Mouse (Mus musculus) midbrain, embryonic 10.5 days (tissue): Measurements from ENCODE around the gene Ccdc146. TPM values are rescaled to one million over a fixed set of nuclear protein-coding genes. Genes with fewer than 3 reads are reported as not detected.

Experiments
- DNase-seq: peaks from one replicate; pipeline ENCODE4 v3.0.0-alpha.2; 2017; ENCODE audit warnings: low spot score
- H3K27ac ChIP-seq: fragments of 300-500 bp; sonication (generic); replicated peaks from 2 replicates; pipeline ENCODE4 v1.5.1; 2016; ENCODE audit warnings: mild to moderate bottlenecking
- H3K27me3 ChIP-seq: fragments of 300-500 bp; sonication (generic); 2 replicates; pipeline ENCODE4 v1.6.1; 2016; ENCODE audit warnings: low read depth, mild to moderate bottlenecking; ENCODE audit not compliant: poor library complexity, severe bottlenecking
- H3K36me3 ChIP-seq: fragments of 300-500 bp; sonication (generic); 2 replicates; pipeline ENCODE4 v1.6.1; 2016; ENCODE audit warnings: mild to moderate bottlenecking, moderate library complexity
- H3K4me1 ChIP-seq: fragments of 300-500 bp; sonication (generic); 2 replicates; pipeline ENCODE4 v1.6.1; 2016
- H3K4me3 ChIP-seq: fragments of 300-500 bp; sonication (generic); 2 replicates; pipeline ENCODE4 v1.5.1; 2016; ENCODE audit warnings: mild to moderate bottlenecking, moderate library complexity
- H3K9me3 ChIP-seq: fragments of 300-500 bp; sonication (generic); replicated peaks from 2 replicates; pipeline ENCODE4 v1.6.1; 2016; ENCODE audit warnings: mild to moderate bottlenecking
- WGBS: fragments of 180-500 bp; shearing (Covaris S2); methylation state at CpG from one replicate; pipeline ENCODE4 v1.1.7; 2016; 5-methylcytosine and 5-hydroxymethylcytosine counted together
- polyA plus RNA-seq: library from polyadenylated mRNA; unstranded; fragments of >200 nt; fragmentation: Nextera tagmentation; extraction: Ambion mirVana; gene quantifications from 2 replicates; pipeline ENCODE4 v1.2.1, GENCODE M21; 2016

Ccdc146 gene
- polyA plus RNA-seq, 1 experiment from 2014 or later, result 0.12 TPM

DNA sequence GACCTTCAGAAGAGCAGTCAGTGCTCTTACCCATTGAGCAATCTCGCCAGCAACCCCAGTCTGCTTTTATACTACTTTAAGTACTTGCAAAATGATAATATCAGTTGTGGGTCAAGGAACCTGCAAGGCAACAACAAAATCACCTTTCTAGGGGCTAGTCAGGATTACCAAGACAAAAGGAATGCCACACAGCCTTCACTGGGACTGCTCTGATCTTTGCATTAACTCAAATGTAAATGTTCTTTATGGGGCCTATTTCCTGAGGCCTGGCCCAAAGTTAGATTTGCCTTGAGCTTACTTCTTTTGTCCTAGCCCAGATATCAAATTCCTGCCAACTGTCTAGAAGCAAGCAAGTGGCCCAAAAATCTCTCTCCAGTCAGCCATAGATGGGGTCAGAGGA is 179.9 kb downstream of the Ccdc146 start:
- 83% methylated on average over 1 of the region's 1 CpGs for WGBS
- no peak overlapping the region for H3K27ac ChIP-seq
- no peak overlapping the region for H3K4me3 ChIP-seq
- H3K27me3 ChIP-seq, result no peaks in the 10 kb centered on the region
- no peaks in the 10 kb centered on the region; the same call in 1 of the 2 replicates for H3K9me3 ChIP-seq
- H3K36me3 ChIP-seq, result no peaks in the 10 kb centered on the region
- 0 out of 2 replicates have a peak, but pooled peaks cover 3% of the 10 kb centered on the region for H3K4me1 ChIP-seq
- DNase-seq, result no peak

Other genes with a start within 250 kb of the Ccdc146 start
- gene Gsap, start 238.4 kb downstream of the Ccdc146 start, polyA plus RNA-seq, result 1.6 and 2.6 TPM in 2 replicates
- 2.0 and 2.3 TPM in 2 replicates for gene Fgl2, start 52.0 kb downstream of the Ccdc146 start, polyA plus RNA-seq
- 4.9 and 5.8 TPM in 2 replicates for gene Fam185a, start 281 bp upstream of the Ccdc146 start, polyA plus RNA-seq
- 5.6 and 10.6 TPM in 2 replicates for gene Lrrc17, start 118.9 kb upstream of the Ccdc146 start, polyA plus RNA-seq
- 0.15 and 0.48 TPM in 2 replicates for gene Fbxl13, start 221.0 kb upstream of the Ccdc146 start, polyA plus RNA-seq
- 66.9 and 74.4 TPM in 2 replicates for gene Armc10, start 221.1 kb upstream of the Ccdc146 start, polyA plus RNA-seq